Comparison of ENCODE assay signal across 8 mouse cellular contexts in genomic region chr2:181764600-181764999, GRCm38 (mm10). TPM values are rescaled to one million over a fixed set of nuclear protein-coding genes. Genes with fewer than 3 reads are reported as not detected.
DNase-seq lines count a peak whose midpoint lies in the region; ATAC-seq lines count a peak whose summit lies in the region.

No protein-coding gene starts in this region.

- peak overlapping the region; percentile 36 for H3K4me3 ChIP-seq in forebrain, embryonic 13.5 days
- H3K4me3 ChIP-seq in neural tube, embryonic 15.5 days (replicated peaks): 0 out of 2 replicates have a peak overlapping the region, but pooled peaks have one; percentile 15

- peaks cover 76% of the 10 kb centered on the region for H3K4me1 ChIP-seq in forebrain, embryonic 13.5 days
- H3K4me1 ChIP-seq in neural tube, embryonic 15.5 days: peaks cover 49% of the 10 kb centered on the region

- peak overlapping the region; percentile 94 for H3K27ac ChIP-seq in forebrain, embryonic 13.5 days
- H3K27ac ChIP-seq in neural tube, embryonic 15.5 days (replicated peaks): peak overlapping the region; percentile 81

- no peaks in the 10 kb centered on the region for H3K36me3 ChIP-seq in forebrain, embryonic 13.5 days (ENCODE audit: poor library complexity, severe bottlenecking)
- no peaks in the 10 kb centered on the region for H3K36me3 ChIP-seq in neural tube, embryonic 15.5 days

- peak; percentile 51 for DNase-seq in cerebellum, adult 9-11 months
- no peak for DNase-seq in cerebellum, adult 9-10 months
- DNase-seq in right cerebral cortex, postnatal 14 days: peak; percentile 35
- DNase-seq in right cerebral cortex, postnatal 25 days: no peak
- peak; percentile 77 to 80 for DNase-seq in kidney, postnatal 4 days

- ATAC-seq in forebrain, embryonic 13.5 days: peak; percentile 60
- no peak for ATAC-seq in neural tube, embryonic 15.5 days (ENCODE audit: low FRiP score)
- ATAC-seq in frontal cortex, adult (ENCODE audit: low TSS enrichment): no peak

- H3K9ac ChIP-seq in forebrain, embryonic 13.5 days: peak overlapping the region; percentile 58
- peak overlapping the region; percentile 28; the same call in 1 of the 2 replicates for H3K9ac ChIP-seq in neural tube, embryonic 15.5 days (replicated peaks)

- H3K9me3 ChIP-seq in forebrain, embryonic 13.5 days (replicated peaks): no peaks in the 10 kb centered on the region
- no peaks in the 10 kb centered on the region for H3K9me3 ChIP-seq in neural tube, embryonic 15.5 days (replicated peaks)

- H3K4me2 ChIP-seq in forebrain, embryonic 13.5 days: peak overlapping the region; percentile 78
- H3K4me2 ChIP-seq in neural tube, embryonic 15.5 days: peak overlapping the region; percentile 62

- under 1% methylated on average over 10 of the region's 10 CpGs for WGBS in forebrain, embryonic 13.5 days
- WGBS in neural tube, embryonic 15.5 days: under 1% methylated on average over 10 of the region's 10 CpGs

- H3K27me3 ChIP-seq in forebrain, embryonic 13.5 days: no peaks in the 10 kb centered on the region
- H3K27me3 ChIP-seq in neural tube, embryonic 15.5 days (replicated peaks): no peaks in the 10 kb centered on the region

RNA-seq across cellular contexts. Expression of gene Myt1, which starts 1.5 kb away (rescaled TPM):
- 39.9 and 40.9 TPM in 2 replicates for polyA plus RNA-seq in forebrain, embryonic 13.5 days (2015; fragmentation: Nextera tagmentation; extraction: Ambion mirVana)
- 11.3 and 15.1 TPM in 2 replicates for polyA plus RNA-seq in neural tube, embryonic 15.5 days (2015; fragmentation: Nextera tagmentation; extraction: Ambion mirVana)

RNA-seq across cellular contexts. Expression of gene Oprl1, which starts 49.8 kb away (rescaled TPM):
- 33.5 and 48.2 TPM in 2 replicates for polyA plus RNA-seq in forebrain, embryonic 13.5 days (2015; fragmentation: Nextera tagmentation; extraction: Ambion mirVana)
- 72.5 and 87.0 TPM in 2 replicates for polyA plus RNA-seq in neural tube, embryonic 15.5 days (2015; fragmentation: Nextera tagmentation; extraction: Ambion mirVana)

Comparison
In these comparisons a context has a peak if more than half of its experiments do, and no peak if none do; other contexts are left out.
1. DNase-seq: peak in cerebellum, adult 9-11 months (single experiment), right cerebral cortex, postnatal 14 days (single experiment) and kidney, postnatal 4 days (2 of 2); none in cerebellum, adult 9-10 months (single experiment) and right cerebral cortex, postnatal 25 days (single experiment).